Mouse (Mus musculus) MN1 (cell line): Measurements from ENCODE around the gene Plekhg1.
A peak's percentile ranks its signal among the peaks of the same experiment; 100 is the strongest.

ENCODE experiments used
- DNase-seq: peaks from one replicate; pipeline ENCODE4 v3.0.0-alpha.2; 2016; ENCODE audit warnings: low spot score

The Plekhg1 gene

DNA sequence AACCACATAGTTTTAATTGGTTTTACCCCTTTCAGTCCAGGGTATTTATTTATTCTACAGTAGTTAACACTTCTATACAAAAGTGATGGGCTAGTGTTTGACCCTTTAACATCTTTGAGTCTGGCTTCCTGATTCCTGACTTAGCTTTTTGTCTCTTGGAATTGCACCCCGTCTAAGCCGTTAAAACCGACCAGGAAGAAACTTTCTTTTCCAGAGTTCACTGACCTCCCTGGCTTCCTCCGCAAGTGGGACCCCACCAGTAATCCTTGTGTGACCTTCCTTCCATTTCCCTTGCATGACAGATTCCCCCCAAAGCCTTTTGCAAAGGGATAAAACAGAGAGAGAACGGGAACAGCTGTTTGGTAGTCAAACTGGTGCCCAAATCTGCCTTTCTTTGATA, 1.6 kb downstream of the Plekhg1 start:
- no peak for DNase-seq

DNA sequence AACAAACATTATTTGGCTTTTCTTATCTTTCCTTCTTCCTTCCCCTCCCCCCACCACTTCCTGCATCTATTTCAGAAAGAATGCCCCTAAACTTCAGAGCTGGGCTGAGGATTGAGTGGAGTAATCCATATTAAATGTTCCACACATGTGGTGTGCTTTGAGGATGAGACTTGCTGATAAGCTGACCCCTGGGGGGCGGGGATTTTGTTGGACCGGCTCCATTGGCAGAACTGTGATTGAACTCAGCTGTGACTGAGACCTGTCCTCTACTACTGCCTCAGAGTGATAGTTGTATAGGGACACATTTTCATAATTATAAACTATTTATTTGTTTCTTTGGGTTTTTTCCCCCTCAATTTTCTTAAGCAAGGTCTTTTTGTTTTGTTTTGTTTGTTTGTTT, 2.9 kb downstream of the Plekhg1 start:
- DNase-seq, result no peak

DNA sequence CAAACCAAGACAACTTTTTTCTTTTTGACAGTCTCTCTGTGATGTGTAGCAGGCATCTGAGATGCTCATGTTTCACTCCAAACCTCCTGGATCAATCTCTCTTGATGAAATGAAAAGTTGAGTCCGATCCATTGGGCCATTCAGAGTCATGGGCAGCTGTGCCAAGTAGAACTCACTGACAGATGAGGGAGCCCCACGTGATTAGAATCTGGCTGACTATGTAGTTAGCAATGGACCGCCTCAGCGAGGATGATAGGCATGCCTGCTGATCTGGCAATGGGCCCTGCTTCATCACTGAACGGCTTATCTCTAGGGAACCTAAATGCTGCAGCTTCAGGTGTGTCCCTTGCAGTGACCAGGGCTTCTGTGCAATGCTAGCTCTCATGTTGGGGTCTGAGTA, 3.7 kb downstream of the Plekhg1 start:
- DNase-seq, result no peak

DNA sequence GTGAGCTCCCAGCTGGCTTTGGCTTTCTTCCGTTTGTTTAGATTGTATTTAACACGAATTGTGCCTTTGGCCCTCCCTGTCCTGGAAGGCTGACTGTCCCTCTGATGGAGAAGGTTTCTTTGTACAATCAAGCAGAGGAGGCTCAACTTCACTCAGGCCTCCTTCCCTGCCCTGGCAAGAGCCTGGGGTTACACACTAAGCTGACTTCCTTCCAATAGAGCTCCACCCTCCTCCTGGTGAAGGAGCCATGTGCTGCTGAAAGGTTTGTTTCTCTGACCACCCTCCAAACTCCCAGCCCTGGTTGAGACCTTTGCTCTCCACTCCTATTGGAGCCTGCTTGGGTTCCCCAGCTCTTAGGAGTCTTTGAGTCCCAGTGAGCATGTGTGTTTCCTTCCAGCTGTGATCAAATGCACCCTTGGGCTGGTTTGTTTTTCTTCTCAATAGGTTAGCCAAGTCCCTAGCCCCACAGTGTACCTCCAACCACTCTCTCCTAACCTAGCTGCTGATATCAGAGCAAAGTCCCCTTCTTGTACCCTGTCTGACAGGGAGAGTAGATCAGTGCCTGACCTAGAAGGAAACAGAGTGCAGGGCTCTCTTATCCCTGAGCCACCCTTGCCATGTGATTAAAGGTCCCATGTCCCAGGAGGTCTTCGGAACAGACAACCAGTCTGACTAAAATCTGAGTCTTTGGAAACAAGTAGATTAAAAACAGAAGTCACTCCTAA, 6.8 kb downstream of the Plekhg1 start:
- DNase-seq, result no peak

DNA sequence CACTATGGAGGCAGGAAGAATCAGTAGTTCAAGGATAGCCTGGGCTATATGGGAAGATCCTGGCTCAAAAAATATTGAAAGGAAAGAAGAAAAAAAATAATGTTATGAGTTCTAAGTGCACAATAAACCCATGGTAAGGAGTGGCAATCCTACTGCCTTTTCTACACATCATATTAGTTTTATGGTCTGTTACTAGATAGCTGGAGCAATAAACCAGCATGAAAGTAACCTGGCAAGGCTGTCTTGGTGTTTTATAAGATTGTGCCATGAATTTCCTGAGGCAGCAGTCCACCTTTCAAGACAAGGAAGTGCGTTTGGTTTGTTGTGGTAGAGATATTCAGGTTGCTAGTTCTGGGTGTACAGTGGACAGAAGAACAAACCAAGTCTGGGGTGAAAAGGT, 9.4 kb downstream of the Plekhg1 start:
- DNase-seq, result no peak

DNA sequence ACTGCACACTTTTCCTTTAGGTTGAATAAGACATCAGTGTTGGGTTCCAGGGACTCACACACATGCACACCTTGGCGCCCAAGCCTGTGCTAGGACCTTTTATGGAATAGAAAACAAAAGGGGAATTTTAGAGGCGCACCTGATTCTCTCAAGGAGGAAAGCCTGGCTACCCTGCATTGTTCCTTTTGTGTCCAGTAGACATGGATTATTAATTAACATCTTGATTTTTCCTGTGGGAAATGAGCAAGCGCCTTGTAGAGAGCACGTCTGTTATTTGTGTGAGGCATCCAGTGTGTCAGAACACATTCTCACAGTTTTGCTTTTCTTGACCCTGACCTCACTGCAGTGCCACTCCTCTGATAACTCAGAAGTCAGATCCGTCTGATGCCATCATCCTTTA, 21.8 kb downstream of the Plekhg1 start:
- no peak for DNase-seq

DNA sequence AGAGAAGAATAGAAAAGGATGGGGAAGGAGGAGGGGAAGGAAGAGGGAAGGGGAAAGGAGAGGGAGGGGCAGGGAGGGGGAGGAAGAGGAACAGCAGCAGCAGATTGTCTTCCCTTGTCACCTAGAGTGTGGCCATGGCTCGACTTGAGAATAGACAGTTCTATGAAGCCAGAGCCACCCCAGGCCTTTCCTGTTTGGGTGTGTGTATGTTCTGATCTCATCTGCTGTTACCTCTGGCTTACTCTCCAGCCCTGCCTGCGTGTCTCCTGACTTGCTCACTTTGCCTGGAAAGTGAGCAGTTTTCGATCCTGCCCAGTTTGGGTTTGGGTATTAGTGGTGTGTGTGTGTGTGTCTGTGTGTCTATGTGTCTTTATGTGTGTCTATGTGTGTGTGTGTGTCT, 23.0 kb downstream of the Plekhg1 start:
- no peak for DNase-seq

DNA sequence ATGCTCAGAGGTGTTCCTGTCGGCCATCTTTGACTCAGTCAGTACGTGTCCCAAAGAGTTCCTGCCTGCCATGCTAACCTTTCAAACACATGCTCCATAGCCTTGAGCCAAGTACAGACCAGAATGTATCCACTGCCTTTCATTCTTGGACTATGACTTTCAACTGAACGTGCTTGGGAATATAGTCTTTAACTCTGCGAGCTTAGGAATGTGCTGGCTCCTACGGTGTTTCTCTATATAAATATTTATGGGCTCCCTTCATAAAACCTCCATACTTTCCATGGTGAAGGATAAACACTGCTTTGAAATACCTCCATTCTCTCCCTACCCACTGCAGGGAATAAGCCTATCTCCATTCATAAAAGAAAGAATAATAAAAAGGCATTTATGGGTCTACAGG, 29.0 kb downstream of the Plekhg1 start:
- DNase-seq, result no peak

DNA sequence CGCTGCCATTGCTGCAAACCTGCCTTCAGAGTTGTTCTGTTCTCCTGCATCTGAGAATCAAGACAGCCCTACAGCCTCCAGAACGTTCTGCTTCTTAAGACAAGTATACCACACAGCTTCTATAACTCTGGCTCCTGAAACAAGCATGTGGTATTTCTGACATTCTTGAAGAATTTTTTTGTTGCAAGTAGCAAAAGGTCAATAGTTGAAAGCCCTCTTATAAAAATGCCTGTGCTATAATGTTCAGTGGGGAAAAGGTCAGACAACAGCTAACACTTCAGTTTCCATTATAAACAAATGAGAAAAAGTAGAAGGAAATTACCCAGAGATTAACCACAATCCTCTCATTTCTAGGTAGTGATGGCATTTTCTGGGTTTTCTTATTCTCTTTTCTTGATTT, 34.2 kb downstream of the Plekhg1 start:
- no peak for DNase-seq

DNA sequence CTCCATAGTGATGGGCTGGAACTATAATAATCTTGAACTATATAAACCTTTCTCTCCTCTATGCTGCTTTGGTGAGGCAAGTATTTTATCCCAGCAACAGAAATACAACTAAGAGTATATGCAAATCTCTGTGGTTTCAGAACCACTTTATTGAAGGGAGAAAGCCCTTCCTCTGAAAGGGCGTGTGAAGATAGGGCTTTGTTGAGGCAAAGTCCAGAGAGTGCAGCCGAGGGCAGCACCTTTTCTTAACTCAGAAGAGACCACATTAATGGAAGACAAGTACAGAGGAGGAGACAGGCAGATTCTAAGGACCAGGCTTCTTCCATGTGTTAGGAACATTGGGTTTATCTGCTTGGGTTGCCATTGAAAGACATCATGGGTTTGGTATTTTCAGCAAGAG, 36.6 kb downstream of the Plekhg1 start:
- no peak for DNase-seq

DNA sequence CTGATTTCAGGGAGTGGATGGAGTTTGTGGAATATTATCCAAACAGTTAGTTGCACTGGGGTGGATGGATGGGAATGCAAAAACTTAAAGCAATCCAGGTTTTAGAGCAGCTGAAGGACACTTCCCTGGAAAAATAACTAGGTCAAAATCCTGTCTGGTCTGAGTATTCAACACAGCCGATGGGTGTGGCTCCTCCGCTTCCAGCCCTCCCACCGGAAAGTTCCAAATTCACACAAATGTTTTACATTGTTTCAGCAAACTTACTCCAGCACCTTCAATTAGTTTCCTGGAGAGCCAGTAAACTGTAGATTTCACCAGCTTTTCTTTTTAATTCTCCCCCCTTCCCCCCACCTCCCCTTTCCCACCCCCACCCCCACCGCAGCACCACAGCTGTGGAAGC, 45.2 kb downstream of the Plekhg1 start:
- no peak for DNase-seq

DNA sequence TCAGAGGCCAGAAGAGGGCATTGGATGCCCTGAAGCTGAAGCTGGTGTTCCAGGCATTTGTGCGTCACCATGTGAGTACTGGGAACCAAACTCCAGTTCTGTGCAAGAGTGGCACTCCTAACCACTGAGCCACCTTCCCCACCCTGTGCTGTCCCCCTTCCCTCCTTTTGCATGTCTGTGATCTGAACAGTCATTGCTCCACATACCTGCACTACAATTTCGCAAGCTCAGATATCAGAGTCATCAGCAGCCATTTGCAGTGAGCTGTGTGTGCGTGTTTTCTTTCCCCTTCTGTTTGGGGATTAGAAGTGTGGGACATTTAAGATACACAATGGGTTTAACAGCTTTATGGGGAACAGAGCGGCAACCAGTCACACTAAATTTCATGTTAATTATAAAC, 46.4 kb downstream of the Plekhg1 start:
- no peak for DNase-seq

DNA sequence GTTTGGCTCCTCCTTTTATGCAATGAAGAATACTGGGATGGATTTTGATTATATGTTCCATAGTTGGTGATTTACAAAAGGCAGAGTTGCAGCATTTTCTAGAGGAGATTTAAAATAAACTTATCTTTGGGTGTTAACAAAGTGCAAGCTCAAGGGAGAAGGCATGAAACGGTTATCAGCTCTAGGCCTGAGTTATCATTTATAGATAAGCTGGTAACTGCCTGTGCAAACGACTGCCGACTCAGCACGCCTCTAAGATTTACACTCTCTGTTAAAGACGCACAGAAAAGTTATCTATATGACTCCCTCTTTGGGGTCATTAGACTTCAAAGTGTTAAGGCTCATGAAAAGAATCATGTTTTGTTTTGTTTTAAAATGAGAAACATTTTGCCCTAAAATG, 46.8 kb downstream of the Plekhg1 start:
- DNase-seq, result no peak

DNA sequence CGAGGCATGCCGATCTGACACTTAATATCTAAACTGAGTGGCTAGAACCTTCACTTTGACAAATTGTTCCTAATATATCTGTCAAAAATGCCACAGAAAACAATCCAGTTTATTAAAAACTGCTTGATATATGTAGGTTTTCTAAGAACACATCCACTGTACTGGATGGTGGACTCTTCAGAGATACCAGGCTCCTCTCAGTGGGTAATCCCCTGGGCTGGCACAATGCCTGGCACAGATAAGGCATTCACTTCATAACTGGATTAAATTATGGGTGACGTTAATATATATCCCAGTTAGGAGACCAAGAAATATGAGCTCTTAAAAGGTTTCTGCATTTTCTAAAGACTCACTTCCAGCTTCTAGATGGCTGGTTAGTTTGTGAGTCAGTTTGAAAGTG, 53.7 kb downstream of the Plekhg1 start:
- DNase-seq, result peak; percentile 28

DNA sequence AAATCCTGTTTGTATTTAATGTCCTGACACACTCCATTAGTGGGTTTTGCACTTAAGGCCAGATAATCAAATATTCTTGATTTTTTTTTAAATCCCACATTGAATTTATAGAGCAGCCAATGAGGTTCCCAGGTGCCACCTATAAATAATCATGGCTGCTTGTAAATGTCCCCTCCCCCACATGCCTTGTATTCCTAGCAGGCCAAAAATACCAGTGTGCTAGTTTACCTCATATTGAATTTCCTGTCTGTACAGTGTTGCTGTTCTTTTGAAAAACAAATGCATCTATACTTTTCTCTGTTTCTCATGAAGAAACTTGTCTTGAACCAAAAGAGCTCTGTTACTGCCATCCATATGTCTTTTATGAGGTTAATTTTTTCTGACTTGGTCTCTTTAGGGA, 59.3 kb downstream of the Plekhg1 start:
- no peak for DNase-seq

DNA sequence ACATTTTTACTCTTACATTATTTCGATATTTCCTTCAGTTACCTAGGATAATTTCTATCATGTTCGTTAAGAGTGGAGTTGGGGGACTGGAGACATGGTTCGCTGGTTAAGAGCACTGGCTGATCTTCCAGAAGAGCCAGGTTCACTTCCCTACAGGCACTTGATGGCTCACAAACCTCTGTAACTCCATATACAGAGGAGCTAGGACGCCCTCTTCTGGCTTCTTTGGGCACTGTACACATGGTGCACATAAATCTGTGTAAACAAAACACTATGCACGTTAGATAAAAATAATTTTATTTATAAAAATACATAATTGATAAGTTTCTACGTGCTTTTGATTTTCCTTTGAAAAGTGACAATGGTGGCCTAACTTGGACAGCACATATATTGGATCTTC, 61.1 kb downstream of the Plekhg1 start:
- no peak for DNase-seq

DNA sequence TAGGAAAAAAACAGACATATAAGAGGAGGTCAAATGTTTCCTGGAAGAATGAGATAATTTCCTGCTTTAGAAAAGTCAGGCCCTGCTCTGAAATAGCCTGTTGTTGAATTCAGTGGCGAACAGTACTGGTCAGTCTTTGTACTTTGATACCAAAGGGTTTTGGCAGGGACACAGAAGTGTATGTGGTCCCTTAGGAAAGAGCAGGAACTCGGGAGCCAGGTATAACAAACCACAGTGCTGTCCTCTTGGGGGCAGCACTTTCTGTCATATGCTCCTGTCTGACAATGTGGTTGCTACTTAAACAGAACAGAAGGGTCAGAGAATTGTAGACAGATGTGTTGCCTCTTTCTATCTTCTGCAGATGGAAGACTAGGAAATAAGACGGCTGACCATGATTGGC, 65.2 kb downstream of the Plekhg1 start:
- DNase-seq, result no peak

DNA sequence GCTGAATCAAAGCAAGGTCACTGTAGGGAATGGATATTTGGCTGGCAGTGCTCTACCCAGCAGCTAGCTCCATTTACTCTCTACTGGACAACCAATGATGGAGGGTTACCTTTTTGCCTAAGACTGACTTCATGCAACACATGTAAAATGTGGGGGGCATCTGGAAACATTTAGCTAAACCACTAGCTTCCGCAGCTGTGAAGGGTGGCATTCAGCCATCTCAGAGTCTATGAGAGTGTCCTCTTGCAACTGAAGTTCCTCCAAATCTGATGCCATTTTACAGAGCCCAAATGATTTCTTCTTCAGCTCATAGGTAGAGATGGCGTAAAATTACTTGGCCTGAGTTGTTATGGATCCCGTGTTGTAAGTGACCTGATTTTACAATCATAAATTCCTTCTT, 67.8 kb downstream of the Plekhg1 start:
- DNase-seq, result no peak

DNA sequence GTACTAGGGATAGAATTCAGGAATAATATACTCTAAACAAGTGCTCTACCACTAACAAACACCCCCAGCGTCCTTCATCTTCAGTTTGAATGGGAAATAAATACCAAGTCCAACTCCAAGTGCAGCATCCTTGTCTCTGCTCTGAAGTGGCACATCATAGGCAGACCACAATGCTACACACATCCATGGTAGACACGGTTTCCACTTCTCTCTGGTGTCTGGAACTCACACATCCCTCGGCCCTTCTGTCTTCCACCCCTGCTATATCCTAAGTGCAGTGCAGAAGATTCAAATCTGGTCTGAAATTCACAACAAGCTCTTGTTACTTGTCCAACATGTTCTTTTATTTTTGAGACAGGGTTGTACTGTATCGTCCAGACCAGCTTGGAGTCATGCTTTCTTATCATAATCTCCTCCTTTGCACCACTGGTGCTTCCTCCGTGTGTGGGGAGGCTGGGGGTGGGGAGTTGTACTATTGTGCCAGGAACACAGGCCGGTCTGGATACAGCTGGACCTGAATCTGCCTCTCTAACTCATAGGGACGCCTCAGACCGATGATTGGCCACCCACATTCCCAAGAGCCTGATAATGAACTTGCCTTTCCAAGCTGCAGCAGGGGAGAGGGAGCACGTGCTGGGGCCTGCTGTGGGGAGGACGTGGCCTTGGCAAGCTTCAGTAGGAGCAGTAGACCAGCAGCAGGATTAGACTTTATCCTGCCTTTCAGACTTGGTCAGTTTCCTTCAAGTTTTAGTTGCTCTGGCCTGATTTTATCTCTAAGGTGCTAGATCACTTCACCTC, 70.5 kb downstream of the Plekhg1 start:
- DNase-seq, result peak; percentile 24

DNA sequence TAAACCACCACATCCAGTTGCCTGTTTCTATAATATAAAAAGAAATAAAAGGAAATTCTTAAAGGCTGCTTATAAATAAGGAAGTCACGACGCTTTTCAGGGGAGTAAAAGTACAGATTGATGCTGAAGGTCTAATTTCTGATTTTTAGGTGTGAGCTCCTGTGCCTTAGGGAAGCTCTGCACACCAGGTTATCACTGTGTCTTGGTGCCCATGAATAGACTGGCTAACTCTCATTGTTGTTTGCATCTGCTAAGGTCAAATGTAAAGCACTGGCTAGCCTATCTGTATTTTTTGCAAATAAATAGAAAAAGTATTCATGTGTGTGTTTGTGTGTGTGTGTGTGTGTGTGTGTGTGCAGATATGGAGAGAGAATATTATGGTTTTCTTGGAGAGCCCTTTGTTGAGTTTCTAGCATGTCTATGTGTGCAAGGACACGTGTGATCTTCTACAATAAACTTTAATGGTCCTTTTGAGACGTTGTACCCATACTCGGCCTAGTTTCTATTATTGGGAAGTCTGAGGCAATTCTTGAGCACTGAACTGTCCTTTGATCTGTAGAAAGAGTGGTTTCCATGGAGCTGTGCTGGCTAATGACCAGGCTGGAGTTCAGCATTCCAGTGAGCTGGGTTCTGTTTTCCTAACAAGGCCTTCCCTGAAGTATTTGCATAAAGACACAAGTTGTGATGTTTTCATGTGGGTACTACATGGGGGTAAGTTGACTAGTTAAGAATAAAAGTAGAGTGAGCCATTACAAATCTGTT, 79.0 kb downstream of the Plekhg1 start:
- DNase-seq, result no peak

DNA sequence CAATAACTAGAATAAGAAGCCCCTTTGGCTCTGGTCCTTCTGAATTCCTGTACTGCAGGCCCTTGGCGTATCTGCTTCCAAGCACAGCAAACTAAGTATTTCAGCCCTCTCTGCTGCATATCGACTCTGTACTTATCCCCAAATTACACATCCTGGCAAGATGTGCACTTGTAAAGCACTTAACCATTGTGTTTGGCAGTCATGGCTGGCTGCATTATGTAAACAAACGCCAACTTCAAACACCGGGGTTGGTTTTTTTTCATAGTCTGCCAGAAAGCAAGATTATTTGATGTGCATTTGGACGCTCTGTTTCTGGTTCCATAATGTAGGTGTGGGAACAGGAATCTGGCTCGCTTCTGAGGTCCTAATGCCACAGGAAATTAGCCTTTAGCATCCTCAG, 83.7 kb downstream of the Plekhg1 start:
- DNase-seq, result peak; percentile 18

DNA sequence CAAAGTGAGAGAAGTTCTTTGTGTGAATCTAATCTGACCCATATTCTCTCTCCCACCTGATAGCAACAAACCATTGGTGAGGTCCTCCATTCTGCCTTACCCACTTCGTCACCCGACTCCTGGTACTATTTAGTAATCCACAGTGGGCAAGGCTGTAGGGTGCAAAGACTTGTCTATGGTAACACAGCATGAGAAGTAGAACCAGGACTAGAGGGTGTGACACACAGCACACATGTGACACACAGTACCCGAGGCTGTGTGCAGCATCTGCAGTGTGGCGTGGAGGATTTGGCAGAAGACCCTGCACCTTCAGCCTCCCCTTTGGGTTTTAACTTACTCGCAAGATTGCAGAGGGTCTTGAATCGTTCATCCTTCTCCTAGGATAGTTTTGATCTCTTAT, 85.9 kb downstream of the Plekhg1 start:
- no peak for DNase-seq

DNA sequence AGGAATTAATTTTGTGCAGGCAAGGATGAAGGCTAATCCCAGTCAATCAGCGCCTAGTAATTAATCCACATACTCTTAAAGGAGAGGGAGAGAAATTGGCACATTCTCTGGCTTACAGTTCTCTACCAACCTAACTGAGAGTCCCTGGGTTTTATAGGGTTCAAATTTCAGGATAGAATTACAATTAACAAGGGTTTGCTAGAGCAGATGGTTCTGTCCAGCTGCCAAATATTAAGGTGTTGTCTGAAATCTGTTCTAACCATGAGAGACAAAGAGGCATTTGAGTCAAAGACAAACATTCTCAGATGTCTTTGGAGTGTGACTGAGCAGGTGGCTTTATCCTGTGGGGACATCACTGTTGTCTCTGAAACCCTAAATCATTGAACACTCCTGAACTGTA, 87.2 kb downstream of the Plekhg1 start:
- DNase-seq, result no peak
